Mouse (Mus musculus): ENCODE data around the gene Sectm1b. TPM values are rescaled to one million over a fixed set of nuclear protein-coding genes. Genes with fewer than 3 reads are reported as not detected.
A peak's percentile ranks its signal among the peaks of the same experiment; 100 is the strongest.
"Not testable (repeated sequence)": the region's sequence is repeated elsewhere in the genome, so short reads cannot be mapped to it uniquely, and the experiment has no call there.

The Sectm1b gene
- total RNA-seq, 4 experiments from 2014 or later, result not detected

DNA sequence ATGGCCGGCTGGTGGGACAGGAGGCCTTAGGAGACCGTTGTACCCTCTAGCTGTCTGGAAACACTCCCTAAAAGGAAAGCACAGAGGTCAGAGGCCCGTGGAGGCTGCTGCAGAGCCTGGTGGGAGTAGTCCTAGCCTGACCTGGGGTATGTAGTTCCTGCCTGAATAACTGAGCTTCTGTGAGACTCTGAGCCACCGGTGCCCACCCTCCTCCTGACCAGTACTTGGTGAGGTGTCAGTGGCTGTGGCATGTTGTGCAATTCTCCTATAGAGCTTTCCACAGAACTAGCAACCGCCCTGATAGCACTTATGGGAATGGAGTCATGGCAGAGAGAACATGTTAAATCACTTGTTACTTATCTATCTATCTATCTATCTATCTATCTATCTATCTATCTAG is 12.3 kb upstream of the Sectm1b start:
- no peak for DNase-seq (ENCODE audit: low spot score in 2 of 2)

DNA sequence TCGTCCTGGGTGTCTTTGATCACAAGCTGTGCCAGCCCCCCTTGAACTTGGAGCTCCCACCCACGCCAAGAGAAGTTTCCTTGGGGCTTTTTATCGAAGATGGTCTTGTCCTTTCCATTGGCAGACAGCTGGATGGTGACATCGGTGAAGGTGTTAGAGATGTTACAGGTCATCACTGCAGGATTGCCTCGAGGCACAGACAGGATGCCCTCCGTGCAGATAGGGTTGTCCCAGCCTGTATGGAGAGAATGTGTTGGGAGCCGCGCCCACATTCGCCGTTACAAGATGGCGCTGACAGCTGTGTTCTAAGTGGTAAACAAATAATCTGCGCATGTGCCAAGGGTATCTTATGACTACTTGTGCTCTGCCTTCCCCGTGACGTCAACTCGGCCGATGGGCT is 6.3 kb upstream of the Sectm1b start:
- DNase-seq (ENCODE audit: low spot score in 2 of 2), result not testable (repeated sequence)

DNA sequence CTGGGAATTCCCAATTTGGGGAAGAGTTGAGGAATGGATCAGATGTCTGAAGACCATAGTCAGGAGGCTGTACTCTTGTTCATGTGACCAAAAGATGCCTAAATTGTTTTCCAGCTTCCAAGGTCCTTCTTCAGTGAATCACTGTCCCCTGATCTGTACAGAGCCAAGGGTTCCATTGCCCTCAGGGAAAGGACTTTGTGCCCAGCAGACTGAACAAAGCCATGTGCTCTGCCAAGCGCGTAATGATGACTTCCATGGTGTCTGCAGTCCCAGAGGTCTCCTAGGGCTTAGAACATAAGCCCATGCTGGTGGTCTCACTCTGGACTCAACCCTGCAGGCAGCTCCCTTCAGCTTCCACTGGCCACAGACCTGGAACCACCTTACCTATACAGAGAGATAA is 4.5 kb upstream of the Sectm1b start:
- DNase-seq (ENCODE audit: low spot score in 2 of 2), result no peak

DNA sequence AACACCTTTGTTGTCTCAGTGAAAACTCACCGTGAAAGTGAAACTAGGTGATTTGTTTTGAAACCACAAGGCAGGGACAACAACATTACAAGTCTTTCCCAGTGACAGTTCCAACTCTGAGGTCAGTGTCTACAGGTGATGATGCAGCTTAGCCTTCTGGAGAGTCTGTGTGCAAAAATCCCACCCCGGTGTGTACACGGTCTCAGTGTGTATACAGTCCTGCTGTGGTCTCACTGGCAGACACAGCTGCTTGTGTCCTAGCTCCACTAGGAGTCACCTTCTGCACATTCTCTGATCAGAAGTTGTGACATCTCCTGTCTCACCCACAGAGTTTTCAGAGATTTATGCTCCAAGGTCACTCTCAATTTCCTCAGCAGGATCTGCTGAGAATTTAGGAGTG is 828 bp upstream of the Sectm1b start:
- no peak for DNase-seq (ENCODE audit: low spot score in 2 of 2)

DNA sequence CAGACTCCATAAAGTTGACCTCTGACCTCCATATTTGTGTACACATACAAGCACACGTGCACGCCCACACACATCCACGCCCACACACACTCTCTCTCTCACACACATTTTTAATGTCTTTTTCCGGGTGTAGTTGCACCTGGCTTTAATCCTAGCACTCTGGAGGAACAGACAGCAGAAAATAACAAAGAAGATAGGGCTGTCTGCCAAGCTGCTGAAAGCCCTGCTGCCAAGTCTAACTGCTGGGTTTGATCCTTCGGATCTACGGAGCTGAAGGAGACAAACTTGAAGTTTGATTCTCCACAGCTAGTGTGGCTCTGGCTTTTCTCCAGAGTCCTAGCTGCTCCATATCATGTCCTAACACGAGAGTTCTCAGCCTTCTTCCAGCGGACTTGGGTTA is 1.8 kb downstream of the Sectm1b start:
- DNase-seq (ENCODE audit: low spot score in 2 of 2), result no peak

DNA sequence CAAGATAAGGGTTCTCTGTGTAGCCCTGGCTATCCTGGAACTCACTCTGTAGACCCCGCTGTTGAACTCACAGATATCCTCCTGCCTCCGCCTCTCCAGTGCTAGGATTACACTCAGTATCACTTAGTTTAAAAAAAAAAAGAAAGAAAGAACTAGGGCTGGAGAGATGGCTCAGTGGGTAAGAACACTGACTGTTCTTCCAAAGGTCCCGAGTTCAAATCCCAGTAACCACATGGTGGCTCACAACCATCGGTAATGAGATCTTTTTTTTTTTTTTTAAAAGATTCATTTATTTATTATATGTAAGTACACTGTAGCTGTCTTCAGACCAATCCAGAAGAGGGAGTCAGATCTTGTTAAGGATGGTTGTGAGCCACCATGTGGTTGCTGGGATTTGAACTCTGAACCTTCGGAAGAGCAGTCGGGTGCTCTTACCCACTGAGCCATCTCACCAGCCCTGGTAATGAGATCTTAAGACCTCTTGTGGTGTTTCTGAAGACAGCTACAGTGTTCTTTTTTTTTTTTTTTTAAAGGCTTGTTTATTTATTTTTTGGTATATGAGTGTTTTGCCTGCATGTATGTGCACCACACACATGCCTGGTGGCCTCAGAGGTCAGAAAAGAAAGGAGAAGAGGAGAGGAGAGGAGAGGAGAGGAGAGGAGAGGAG is 2.8 kb downstream of the Sectm1b start:
- not testable (repeated sequence) for DNase-seq (ENCODE audit: low spot score in 2 of 2)

DNA sequence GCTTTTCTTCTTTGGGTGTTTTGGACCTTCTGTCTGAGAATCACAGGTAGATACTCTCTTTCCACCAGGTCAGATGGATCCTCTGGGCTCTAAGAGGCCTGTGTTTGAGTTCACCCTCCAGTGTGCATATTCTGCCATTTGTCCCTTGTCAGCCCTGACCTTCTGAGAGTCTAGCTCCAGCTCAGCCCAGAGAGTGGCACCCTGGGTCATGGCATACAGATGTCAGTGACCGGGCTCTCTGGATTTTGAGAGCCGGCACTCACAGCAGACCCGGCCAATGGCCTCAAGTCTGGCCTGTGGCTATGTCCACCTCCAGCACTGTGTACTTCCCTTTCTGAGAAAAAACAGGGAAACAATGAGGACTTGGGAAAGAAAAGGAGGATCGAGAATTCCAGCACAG is 3.9 kb downstream of the Sectm1b start:
- DNase-seq (ENCODE audit: low spot score in 2 of 2), result no peak

DNA sequence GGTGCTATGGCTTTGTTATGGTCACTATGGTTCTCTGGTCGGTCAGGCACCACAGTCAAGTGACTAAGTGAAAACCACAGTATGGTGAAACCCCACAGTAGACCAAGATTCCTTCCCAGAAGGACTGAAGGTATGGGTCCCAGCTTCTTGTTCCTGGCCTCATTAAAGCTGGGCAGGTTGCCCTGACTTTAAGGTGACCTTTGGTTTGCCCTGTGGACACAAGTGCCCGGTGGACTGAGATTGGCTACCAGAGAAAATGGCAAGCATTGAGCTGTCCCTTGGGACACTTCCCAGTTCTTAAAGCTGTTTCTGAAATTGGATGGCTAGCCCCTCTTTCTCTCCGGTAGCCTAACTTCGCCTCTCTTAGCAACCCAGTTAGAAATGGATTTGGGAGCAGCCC is 4.4 kb downstream of the Sectm1b start:
- DNase-seq (ENCODE audit: low spot score in 2 of 2), result no peak

DNA sequence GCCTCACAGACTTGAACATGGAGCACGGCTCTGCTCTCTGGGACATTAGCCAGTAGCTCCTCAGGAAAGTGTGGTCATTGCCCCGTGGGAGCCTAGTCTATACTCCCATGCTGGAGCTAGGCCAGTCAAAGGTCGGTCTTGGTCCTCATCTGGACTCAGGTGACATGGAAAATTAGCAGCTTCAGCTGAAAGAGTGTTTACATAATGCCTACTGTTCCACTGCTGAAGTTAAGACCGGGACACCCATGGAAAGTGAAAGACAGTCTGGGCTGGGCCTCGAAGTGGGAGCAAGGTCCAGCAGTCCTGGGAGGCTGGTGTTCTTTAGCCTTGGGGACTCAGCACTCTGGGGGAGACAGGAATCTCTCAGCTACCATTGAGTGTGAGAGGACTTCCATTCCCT is 5.2 kb downstream of the Sectm1b start:
- DNase-seq (ENCODE audit: low spot score in 2 of 2), result no peak

DNA sequence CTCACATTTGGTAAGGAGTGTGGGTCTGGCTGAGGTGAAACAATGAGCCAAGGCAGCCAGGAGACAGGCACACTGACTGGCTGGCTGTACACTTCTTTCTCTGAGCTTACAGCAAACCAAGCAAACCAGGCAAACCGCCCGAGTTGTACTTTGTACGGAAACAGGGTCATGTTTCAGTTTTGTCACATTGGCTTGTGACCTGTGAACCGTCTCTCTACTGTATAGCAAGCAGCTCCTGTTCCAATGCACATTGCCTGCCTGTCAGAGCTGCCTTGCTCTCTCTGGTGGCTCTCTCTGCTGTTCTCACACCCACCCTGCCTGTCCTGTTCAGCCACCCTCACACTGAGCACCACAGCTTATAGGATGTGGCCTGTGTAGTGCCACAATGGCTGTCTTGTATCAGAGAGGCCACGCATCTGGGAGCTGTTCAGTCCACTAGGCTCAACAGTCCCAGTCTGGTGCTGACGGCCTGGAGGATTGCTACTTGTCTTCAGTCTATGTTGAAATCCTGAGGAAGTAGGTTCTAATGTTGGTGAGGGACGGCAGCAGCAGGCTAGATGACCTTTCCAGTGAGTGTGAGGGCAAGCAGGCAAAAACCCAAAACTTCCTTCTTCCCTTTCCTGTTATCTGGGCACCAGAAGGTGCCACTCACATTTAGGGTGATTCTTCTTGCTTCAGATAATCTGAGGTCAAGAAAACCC is 6.7 kb downstream of the Sectm1b start:
- no peak for DNase-seq (ENCODE audit: low spot score in 2 of 2)

DNA sequence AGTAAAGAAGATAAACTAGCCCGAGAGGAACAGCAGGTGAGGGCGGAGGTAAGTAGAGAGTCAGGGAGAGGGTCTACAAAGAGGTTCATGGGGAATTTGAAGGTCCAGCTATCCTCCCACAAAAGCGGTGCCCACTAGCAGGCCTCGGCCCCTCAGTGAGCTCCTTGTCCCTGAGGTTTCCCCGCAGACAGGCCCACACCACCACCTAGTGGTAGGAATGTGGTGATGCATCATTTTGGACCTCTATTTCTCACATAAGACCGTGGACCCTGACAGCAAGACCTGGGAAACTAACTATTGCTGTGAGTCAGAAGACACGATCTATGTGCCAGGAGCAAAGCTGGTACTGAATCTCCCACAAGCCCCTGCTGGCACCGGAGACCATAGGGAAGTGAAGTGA is 9.8 kb downstream of the Sectm1b start:
- peak; percentile 28 to 73 for DNase-seq (ENCODE audit: low spot score in 2 of 2)

DNA sequence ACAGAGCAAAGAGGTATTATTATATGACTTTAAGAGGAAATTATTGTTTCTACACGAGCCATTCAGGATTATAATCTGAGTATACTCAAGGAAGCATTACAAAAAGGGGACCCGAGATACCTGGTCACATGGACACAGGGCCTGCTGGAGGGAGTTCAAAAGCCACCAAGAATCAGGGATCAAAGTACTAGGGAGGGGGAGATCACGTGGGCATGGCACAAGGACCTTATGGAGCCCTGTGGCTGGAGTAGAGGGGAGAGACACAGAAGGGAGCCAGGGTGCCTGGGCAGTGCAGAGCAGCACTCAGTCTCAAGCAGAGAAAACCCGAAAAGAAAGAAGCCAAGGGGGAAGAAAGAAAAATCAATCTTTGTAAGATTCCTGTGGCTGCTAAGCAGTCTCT is 11.0 kb downstream of the Sectm1b start:
- DNase-seq (ENCODE audit: low spot score in 2 of 2), result no peak

DNA sequence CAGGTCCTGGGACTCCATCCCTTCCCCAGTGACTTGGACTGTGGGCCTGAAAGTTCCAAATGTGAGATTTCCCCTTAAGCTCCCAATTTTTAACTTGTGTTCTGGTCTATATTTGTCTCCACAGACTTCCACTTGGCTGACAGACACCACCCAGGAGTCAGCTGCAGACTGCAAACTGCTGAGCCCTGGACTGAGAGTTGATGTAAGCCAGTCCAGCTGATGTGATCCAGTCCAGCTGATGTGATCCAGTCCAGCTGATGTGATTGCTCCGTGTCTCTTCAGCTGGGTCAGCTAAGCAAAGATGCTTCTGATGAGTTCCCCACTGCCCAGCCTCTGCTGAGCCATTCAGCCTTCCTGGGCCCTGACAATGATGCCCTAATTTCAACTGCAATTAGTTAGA is 11.6 kb downstream of the Sectm1b start:
- DNase-seq (ENCODE audit: low spot score in 2 of 2), result no peak

DNA sequence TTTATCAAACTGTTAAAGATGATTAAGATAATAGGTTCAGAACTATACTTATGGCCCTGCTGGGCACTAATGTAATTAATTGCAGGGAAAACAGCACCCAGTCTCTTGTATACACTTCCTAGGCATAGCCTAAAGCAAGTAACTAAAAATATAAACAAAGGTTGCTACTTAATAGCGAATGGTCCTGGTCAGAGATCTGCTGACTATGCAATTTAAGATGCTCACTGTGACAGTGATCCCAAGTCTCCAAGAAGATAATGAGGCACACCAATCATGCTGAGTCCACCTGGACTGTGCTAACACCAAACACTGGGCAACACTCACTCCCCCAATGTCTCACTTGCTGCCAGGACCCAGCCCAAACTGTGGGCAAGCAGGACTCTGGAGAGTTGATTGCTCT is 13.5 kb downstream of the Sectm1b start:
- DNase-seq (ENCODE audit: low spot score in 2 of 2), result no peak

DNA sequence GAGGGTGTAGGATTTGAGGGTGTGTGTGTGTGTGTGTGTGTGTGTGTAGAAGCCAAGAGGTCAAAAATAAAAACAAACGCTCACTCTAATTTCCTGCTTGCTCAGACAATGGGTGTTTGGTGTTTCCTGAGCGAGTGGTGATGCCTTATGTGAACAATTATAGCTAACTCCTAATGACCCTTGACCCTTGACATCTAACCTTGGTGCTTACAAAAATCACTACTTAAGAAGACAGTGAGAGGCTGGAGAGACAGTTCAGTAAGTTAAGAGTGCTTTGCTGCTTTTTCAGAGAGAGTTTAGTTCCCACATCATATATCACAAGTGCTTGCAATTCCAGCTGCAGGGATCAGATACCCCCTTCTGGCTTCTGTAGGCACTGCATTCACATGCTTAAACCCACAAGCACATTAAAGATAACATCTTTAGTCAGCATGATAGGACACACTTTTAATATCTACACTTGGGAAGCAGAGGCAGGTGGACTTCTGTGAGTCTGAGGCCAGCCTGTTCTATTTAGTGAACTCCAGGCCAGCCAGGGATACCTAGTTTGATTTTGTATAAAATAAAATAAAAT is 15.5 kb downstream of the Sectm1b start:
- DNase-seq (ENCODE audit: low spot score in 2 of 2), result no peak

DNA sequence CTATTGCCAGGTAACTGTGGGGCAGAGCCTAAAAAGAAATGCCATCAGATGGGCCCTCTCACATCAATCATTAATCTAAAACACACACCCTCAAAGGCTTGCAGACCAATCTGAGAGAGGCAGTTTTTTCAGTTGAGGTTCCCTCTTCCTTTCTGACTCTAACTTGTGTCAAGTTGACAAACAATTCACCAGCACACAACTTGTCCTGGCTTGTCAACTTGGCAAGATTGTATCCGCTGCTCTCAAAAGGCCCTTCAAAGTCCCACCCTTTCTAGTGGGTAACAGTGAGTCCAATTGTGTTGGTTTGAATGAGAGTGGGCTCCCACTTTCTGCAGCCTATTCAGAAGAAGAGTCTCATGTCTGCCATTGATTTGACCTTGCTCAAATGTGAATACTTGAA is 18.1 kb downstream of the Sectm1b start:
- no peak for DNase-seq (ENCODE audit: low spot score in 2 of 2)

DNA sequence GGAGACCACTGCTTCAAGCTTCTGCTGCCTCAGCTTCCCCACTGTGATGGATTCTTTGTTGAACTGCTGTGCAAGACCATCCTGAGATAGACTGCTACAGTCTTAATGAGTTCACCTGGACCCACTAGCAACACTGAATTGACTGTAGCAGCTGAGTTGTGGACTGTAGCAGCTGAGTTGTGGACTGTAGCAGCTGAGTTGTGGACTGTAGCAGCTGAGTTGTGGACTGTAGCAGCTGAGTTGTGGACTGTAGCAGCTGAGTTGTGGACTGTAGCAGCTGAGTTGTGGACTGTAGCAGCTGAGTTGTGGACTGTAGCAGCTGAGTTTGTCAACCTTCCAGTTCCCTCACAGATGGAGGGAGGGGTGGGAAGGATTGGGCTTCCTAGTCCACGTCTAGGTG is 20.3 kb downstream of the Sectm1b start:
- DNase-seq (ENCODE audit: low spot score in 2 of 2), result not testable (repeated sequence)

DNA sequence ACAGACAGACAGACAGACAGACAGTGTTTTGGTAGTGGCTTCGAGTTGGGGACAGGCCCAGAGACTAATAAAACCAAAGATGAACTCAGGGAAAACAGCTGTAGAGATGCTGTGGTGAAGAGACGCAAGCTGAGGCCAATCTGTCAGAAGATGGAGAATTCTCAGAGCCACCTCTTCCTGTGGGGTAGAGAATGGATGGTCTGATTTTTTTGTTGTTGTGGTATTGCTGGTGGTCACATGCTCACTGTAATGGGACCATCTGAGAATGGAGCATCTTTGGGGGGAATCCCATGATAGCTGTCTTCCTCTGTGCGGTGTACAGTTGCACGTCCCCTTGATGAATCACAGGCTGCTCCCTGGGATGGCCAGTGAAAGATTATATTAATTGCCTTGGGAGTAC is 20.9 kb downstream of the Sectm1b start:
- DNase-seq (ENCODE audit: low spot score in 2 of 2), result no peak

DNA sequence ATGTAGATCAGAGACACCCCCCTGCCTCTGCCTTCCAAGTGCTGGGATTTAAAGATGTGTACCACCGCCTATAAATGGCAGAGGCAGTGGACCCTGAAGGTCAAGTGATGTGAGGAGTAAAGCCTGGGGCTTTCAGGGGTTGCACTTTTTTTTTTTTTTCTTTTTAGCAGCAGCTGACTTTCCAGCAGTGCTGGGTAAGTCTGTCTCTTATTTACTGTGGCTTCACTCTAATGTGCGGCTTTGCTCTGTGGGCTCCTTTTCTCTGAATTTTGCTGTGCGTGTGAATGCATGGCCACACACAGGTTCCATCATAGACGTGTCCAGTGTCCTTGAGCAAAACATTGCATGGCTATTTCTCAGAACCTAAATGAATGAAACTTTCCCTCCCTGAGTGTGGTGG is 21.7 kb downstream of the Sectm1b start:
- no peak for DNase-seq (ENCODE audit: low spot score in 2 of 2)

DNA sequence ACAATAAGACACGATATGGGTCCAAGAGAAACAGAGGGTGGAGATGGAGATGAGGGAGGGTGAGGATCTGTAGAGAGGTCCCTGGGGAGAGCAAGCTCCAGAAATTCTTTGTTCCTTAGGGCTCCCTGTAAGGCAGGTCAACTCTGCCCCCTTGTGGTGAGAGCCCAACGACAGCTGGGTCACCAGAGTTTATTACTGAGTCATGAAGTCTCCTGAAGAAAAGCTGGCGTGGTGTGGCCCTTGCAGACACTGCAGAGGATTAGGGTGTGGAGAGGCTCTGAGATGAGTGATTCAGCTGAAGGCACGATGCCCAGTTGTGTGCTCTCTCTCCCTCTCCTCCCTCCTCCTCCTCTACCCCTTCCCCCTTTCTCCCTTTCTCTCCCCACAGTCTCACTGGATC is 22.2 kb downstream of the Sectm1b start:
- peak; percentile 48 to 86 for DNase-seq (ENCODE audit: low spot score in 2 of 2)

DNA sequence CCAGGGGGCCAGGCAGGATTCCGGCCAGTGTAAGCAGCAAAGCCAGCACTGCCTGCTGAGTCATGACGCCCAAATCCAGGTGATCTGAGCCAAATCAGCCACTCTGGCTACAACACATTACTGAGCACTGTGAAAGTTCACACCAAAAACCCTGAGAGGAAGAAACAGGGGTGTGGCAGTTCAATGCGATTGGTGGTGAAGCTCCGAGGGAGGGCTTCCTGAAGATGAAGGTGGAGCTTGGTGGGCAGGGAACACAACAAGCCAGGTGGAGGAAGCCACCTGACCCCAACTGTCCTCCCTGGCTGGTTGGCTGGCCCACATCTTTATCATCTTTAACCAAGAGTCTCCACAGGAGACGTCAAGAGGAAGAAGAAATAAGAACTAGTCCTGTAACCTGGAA is 24.1 kb downstream of the Sectm1b start, which contains the start of gene Cd7:
Gene Cd7 (minus strand): TSS at position 117 of the 400 bp plus-strand sequence.
- DNase-seq (ENCODE audit: low spot score in 2 of 2), result peak in 1 of 2 experiments; percentile 30

DNA sequence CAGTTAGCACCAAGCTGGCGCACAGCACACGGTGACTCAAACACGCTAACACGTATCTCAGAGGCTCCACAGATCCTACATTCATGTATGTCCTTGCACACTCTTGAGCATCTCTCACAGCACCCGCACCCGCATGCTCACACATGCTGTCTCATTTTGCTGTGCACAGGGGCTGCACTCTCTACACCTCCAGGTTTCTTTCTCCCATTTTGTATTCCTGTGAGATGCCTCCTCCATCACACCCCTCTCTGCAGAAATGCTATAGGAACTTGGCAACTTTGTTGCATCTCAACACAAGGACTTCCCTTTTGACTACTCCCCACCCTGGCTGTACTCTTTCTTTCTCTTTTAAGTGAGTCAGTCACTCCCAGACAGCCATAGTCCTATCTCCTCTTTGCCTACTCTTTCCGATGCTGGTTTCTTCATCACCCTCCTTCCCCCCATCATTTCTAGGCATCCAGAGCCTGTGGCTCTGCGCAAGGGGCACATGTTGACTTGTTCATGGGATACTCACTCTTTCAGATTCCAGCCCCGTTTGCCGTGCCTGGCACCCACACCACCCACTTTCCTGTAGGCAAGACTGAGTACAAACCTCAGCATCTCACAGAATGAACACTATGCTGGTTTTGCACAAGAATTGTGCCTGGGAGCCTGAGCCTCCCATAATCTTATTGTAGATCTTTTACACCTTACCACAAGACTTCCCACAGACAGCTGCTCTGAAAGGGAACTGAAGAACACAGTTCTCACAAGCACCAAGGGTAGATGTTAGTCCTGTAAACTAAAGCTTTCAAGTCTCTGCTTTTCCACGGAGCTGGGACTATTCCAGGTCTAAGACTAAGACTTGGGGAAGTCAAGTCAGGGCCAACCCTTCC is 24.8 kb downstream of the Sectm1b start:
- DNase-seq (ENCODE audit: low spot score in 2 of 2), result peak in 1 of 2 experiments; percentile 51
